Mouse (Mus musculus) bone marrow macrophage, adult 2 months (primary cell): ENCODE data around the gene Ecd.

ENCODE experiments used
- CTCF ChIP-seq: IDR thresholded peaks from 2 replicates; pipeline ENCODE4 v1.5.1; 2012; ENCODE audit warnings: low read depth, mild to moderate bottlenecking, low read length, moderate library complexity
- POLR2A ChIP-seq: IDR thresholded peaks from 2 replicates; pipeline ENCODE4 v1.6.1; 2012; ENCODE audit warnings: mild to moderate bottlenecking, low read depth, low read length, borderline replicate concordance

GRCm38 (mm10) chr14:20397220-20397619 lies 49.3 kb upstream of the Ecd start:
- TF ChIP-seq POLR2A, result no peak
- no peak for TF ChIP-seq CTCF
